Mouse (Mus musculus) midbrain, embryonic 10.5 days (tissue): Measurements from ENCODE around the gene Gas2. TPM values are rescaled to one million over a fixed set of nuclear protein-coding genes. Genes with fewer than 3 reads are reported as not detected.
A peak's percentile ranks its signal among the peaks of the same experiment; 100 is the strongest.

Experiments
- DNase-seq: peaks from one replicate; pipeline ENCODE4 v3.0.0-alpha.2; 2017; ENCODE audit warnings: low spot score
- H3K27ac ChIP-seq: fragments of 300-500 bp; sonication (generic); replicated peaks from 2 replicates; pipeline ENCODE4 v1.5.1; 2016; ENCODE audit warnings: mild to moderate bottlenecking
- H3K27me3 ChIP-seq: fragments of 300-500 bp; sonication (generic); 2 replicates; pipeline ENCODE4 v1.6.1; 2016; ENCODE audit warnings: low read depth, mild to moderate bottlenecking; ENCODE audit not compliant: poor library complexity, severe bottlenecking
- H3K36me3 ChIP-seq: fragments of 300-500 bp; sonication (generic); 2 replicates; pipeline ENCODE4 v1.6.1; 2016; ENCODE audit warnings: mild to moderate bottlenecking, moderate library complexity
- H3K4me1 ChIP-seq: fragments of 300-500 bp; sonication (generic); 2 replicates; pipeline ENCODE4 v1.6.1; 2016
- H3K4me3 ChIP-seq: fragments of 300-500 bp; sonication (generic); 2 replicates; pipeline ENCODE4 v1.5.1; 2016; ENCODE audit warnings: mild to moderate bottlenecking, moderate library complexity
- H3K9me3 ChIP-seq: fragments of 300-500 bp; sonication (generic); replicated peaks from 2 replicates; pipeline ENCODE4 v1.6.1; 2016; ENCODE audit warnings: mild to moderate bottlenecking
- WGBS: fragments of 180-500 bp; shearing (Covaris S2); methylation state at CpG from one replicate; pipeline ENCODE4 v1.1.7; 2016; 5-methylcytosine and 5-hydroxymethylcytosine counted together
- polyA plus RNA-seq: library from polyadenylated mRNA; unstranded; fragments of >200 nt; fragmentation: Nextera tagmentation; extraction: Ambion mirVana; gene quantifications from 2 replicates; pipeline ENCODE4 v1.2.1, GENCODE M21; 2016

The Gas2 gene
- polyA plus RNA-seq, 1 experiment from 2014 or later: 20.2 TPM

GRCm38 (mm10) chr7:51986909-51987308, 125.1 kb downstream of the Gas2 start:
- Histone ChIP-seq H3K9me3 (no peaks in the 10 kb centered on the region), H3K36me3 (no peaks in the 10 kb centered on the region), H3K27me3 (no peaks in the 10 kb centered on the region), H3K27ac (no peak overlapping the region), H3K4me1 (0 out of 2 replicates have a peak, but pooled peaks cover 4% of the 10 kb centered on the region), H3K4me3 (no peak overlapping the region)
- no peak for DNase-seq
- 75% methylated on average over 6 of the region's 6 CpGs for WGBS

GRCm38 (mm10) chr7:51991020-51991419, 129.2 kb downstream of the Gas2 start:
- Histone ChIP-seq H3K4me1 (no peaks in the 10 kb centered on the region), H3K27ac (no peak overlapping the region), H3K27me3 (no peaks in the 10 kb centered on the region), H3K9me3 (no peaks in the 10 kb centered on the region), H3K36me3 (no peaks in the 10 kb centered on the region), H3K4me3 (no peak overlapping the region)
- 90% methylated on average over 3 of the region's 3 CpGs for WGBS
- no peak for DNase-seq

- under 1% methylated on average over 43 of the region's 47 CpGs for WGBS
- Histone ChIP-seq H3K9me3 (no peaks in the 10 kb centered on the region), H3K27ac (peak within 1 kb of the TSS; percentile 85), H3K4me3 (peak within 1 kb of the TSS; percentile 72), H3K36me3 (no peaks in the 10 kb centered on the region), H3K27me3 (peaks cover 16% of the 10 kb centered on the region), H3K4me1 (0 out of 2 replicates have a peak, but pooled peaks cover 9% of the 10 kb centered on the region)
- peak; percentile 91 for DNase-seq
These were observed 143.9 kb downstream of the Gas2 start, which contains the start of gene Svip for GRCm38 (mm10) chr7:52005511-52006295. Gene Svip (minus strand): TSS chr7:52006018.

GRCm38 (mm10) chr7:52006296-52006630, 144.4 kb downstream of the Gas2 start:
- WGBS: 1% methylated on average over 9 of the region's 9 CpGs
- peak overlapping the region; percentile 72 for H3K4me3 ChIP-seq
- peaks cover 16% of the 10 kb centered on the region for H3K27me3 ChIP-seq
- peak overlapping the region; percentile 85 for H3K27ac ChIP-seq
- DNase-seq: no peak
- H3K9me3 ChIP-seq: no peaks in the 10 kb centered on the region
- no peaks in the 10 kb centered on the region for H3K36me3 ChIP-seq
- H3K4me1 ChIP-seq: 0 out of 2 replicates have a peak, but pooled peaks cover 9% of the 10 kb centered on the region

- no peak for DNase-seq
- Histone ChIP-seq H3K9me3 (no peaks in the 10 kb centered on the region), H3K36me3 (no peaks in the 10 kb centered on the region), H3K4me1 (0 out of 2 replicates have a peak, but pooled peaks cover 9% of the 10 kb centered on the region), H3K4me3 (no peak overlapping the region), H3K27me3 (peaks cover 16% of the 10 kb centered on the region), H3K27ac (no peak overlapping the region)
- 89% methylated on average over 2 of the region's 2 CpGs for WGBS
These were observed 145.3 kb downstream of the Gas2 start for GRCm38 (mm10) chr7:52007138-52007537.

- no peak overlapping the region for H3K4me3 ChIP-seq
- 79% methylated on average over 7 of the region's 7 CpGs for WGBS
- no peak for DNase-seq
- no peaks in the 10 kb centered on the region for H3K9me3 ChIP-seq
- no peaks in the 10 kb centered on the region for H3K4me1 ChIP-seq
- no peaks in the 10 kb centered on the region for H3K27me3 ChIP-seq
- H3K27ac ChIP-seq: no peak overlapping the region
- H3K36me3 ChIP-seq: no peaks in the 10 kb centered on the region
These were observed 151.6 kb downstream of the Gas2 start for GRCm38 (mm10) chr7:52013457-52013856.

- Histone ChIP-seq H3K36me3 (no peaks in the 10 kb centered on the region), H3K4me3 (no peak overlapping the region), H3K9me3 (no peaks in the 10 kb centered on the region), H3K4me1 (no peaks in the 10 kb centered on the region), H3K27ac (no peak overlapping the region), H3K27me3 (no peaks in the 10 kb centered on the region)
- no peak for DNase-seq
- WGBS: 89% methylated on average over 1 of the region's 1 CpGs
These were observed 153.4 kb downstream of the Gas2 start for GRCm38 (mm10) chr7:52015180-52015579.

GRCm38 (mm10) chr7:52015628-52016027, 153.8 kb downstream of the Gas2 start, which contains the start of gene 1700015G11Rik:
Gene 1700015G11Rik (minus strand): TSS chr7:52015728.
- WGBS: 85% methylated on average over 3 of the region's 3 CpGs
- no peaks in the 10 kb centered on the region for H3K36me3 ChIP-seq
- no peaks in the 10 kb centered on the region for H3K27me3 ChIP-seq
- no peak for DNase-seq
- H3K27ac ChIP-seq: no peak within 1 kb of the TSS
- no peaks in the 10 kb centered on the region for H3K4me1 ChIP-seq
- no peaks in the 10 kb centered on the region for H3K9me3 ChIP-seq
- no peak within 1 kb of the TSS for H3K4me3 ChIP-seq

GRCm38 (mm10) chr7:52022039-52022438, 160.2 kb downstream of the Gas2 start:
- Histone ChIP-seq H3K27ac (no peak overlapping the region), H3K9me3 (no peaks in the 10 kb centered on the region), H3K27me3 (no peaks in the 10 kb centered on the region), H3K4me1 (no peaks in the 10 kb centered on the region), H3K4me3 (no peak overlapping the region), H3K36me3 (no peaks in the 10 kb centered on the region)
- no peak for DNase-seq
- WGBS: 82% methylated on average over 4 of the region's 4 CpGs

GRCm38 (mm10) chr7:52024050-52024626, 162.3 kb downstream of the Gas2 start:
- no peak overlapping the region for H3K4me3 ChIP-seq
- no peaks in the 10 kb centered on the region for H3K4me1 ChIP-seq
- no peaks in the 10 kb centered on the region for H3K27me3 ChIP-seq
- WGBS: 94% methylated on average over 5 of the region's 5 CpGs
- H3K36me3 ChIP-seq: no peaks in the 10 kb centered on the region
- no peaks in the 10 kb centered on the region for H3K9me3 ChIP-seq
- no peak overlapping the region for H3K27ac ChIP-seq
- no peak for DNase-seq

GRCm38 (mm10) chr7:52037600-52038582, 176.1 kb downstream of the Gas2 start:
- H3K4me3 ChIP-seq: no peak overlapping the region
- 49% methylated on average over 8 of the region's 8 CpGs for WGBS
- H3K27ac ChIP-seq: no peak overlapping the region
- H3K4me1 ChIP-seq: no peaks in the 10 kb centered on the region
- no peaks in the 10 kb centered on the region for H3K27me3 ChIP-seq
- no peaks in the 10 kb centered on the region for H3K36me3 ChIP-seq
- peak; percentile 20 for DNase-seq
- H3K9me3 ChIP-seq: no peaks in the 10 kb centered on the region
